Mouse (Mus musculus) neural tube, embryonic 11.5 days (tissue): ENCODE results near the gene Hs2st1. TPM values are rescaled to one million over a fixed set of nuclear protein-coding genes. Genes with fewer than 3 reads are reported as not detected.
A peak's percentile ranks its signal among the peaks of the same experiment; 100 is the strongest.

ENCODE experiments used
- ATAC-seq: fragments of 200-750 bp; cut with Nextera tagmentation; 2 replicates; pipeline ENCODE4 v1.8.0; 2017; ENCODE audit warnings: moderate number of reproducible peaks, mild to moderate bottlenecking, moderate TSS enrichment, moderate library complexity; ENCODE audit not compliant: insufficient read depth, low FRiP score, low TSS enrichment
- DNase-seq: peaks from one replicate; pipeline ENCODE4 v3.0.0-alpha.2; 2015; ENCODE audit warnings: low spot score
- H3K27ac ChIP-seq: fragments of 300-500 bp; sonication (generic); 2 replicates; pipeline ENCODE4 v1.5.1; 2014; ENCODE audit warnings: low read depth, mild to moderate bottlenecking, low read length
- H3K27me3 ChIP-seq: fragments of 300-500 bp; sonication (generic); 2 replicates; pipeline ENCODE4 v1.6.1; 2014; ENCODE audit warnings: mild to moderate bottlenecking, low read length, mixed read lengths; ENCODE audit not compliant: control insufficient read depth, insufficient read depth
- H3K36me3 ChIP-seq: fragments of 300-500 bp; sonication (generic); 2 replicates; pipeline ENCODE4 v1.6.1; 2014; ENCODE audit warnings: mild to moderate bottlenecking, low read length, moderate library complexity, mixed read lengths; ENCODE audit not compliant: control insufficient read depth, insufficient read depth
- H3K4me1 ChIP-seq: fragments of 300-500 bp; sonication (generic); 2 replicates; pipeline ENCODE4 v1.6.1; 2014; ENCODE audit warnings: low read length, mixed read lengths; ENCODE audit not compliant: control insufficient read depth, insufficient read depth
- H3K4me2 ChIP-seq: fragments of 300-500 bp; sonication (generic); 2 replicates; pipeline ENCODE4 v1.6.1; 2014; ENCODE audit warnings: low read depth, mild to moderate bottlenecking, moderate library complexity
- H3K4me3 ChIP-seq: fragments of 300-500 bp; sonication (generic); 2 replicates; pipeline ENCODE4 v1.5.1; 2014; ENCODE audit warnings: low read depth, low read length
- H3K9ac ChIP-seq: fragments of 300-500 bp; sonication (generic); 2 replicates; pipeline ENCODE4 v1.6.1; 2014; ENCODE audit warnings: mild to moderate bottlenecking, low read length
- H3K9me3 ChIP-seq: fragments of 300-500 bp; sonication (generic); 2 replicates; pipeline ENCODE4 v1.6.1; 2016; ENCODE audit warnings: low read length; ENCODE audit not compliant: control insufficient read depth
- WGBS: fragments of 180-500 bp; shearing (Covaris S2); extraction: QIAGEN DNeasy Blood & Tissue Kit; methylation state at CpG from one replicate; pipeline ENCODE4 v1.1.7; 2014; 5-methylcytosine and 5-hydroxymethylcytosine counted together
- polyA plus RNA-seq: library from polyadenylated mRNA; unstranded; fragments of >200 nt; fragmentation: Nextera tagmentation; extraction: Ambion mirVana; gene quantifications from 2 replicates; pipeline ENCODE4 v1.2.1, GENCODE M21; 2014

The Hs2st1 gene
- polyA plus RNA-seq, 1 experiment from 2014 or later = 18.1 TPM

GRCm38 (mm10) chr3:144480595-144480994 lies 89.4 kb downstream of the Hs2st1 start:
- no peaks in the 10 kb centered on the region for H3K36me3 ChIP-seq
- no peaks in the 10 kb centered on the region for H3K27me3 ChIP-seq
- no peak overlapping the region for H3K9ac ChIP-seq
- no peaks in the 10 kb centered on the region for H3K4me1 ChIP-seq
- H3K27ac ChIP-seq = no peak overlapping the region
- no peaks in the 10 kb centered on the region for H3K9me3 ChIP-seq
- no peak overlapping the region for H3K4me3 ChIP-seq
- no peak overlapping the region for H3K4me2 ChIP-seq
- ATAC-seq (no peak), DNase-seq (no peak)
- WGBS = 77% methylated on average over 5 of the region's 5 CpGs

- Histone ChIP-seq H3K4me2 (no peak overlapping the region), H3K9me3 (no peaks in the 10 kb centered on the region), H3K4me3 (no peak overlapping the region), H3K4me1 (no peaks in the 10 kb centered on the region), H3K9ac (no peak overlapping the region), H3K27me3 (no peaks in the 10 kb centered on the region), H3K27ac (no peak overlapping the region), H3K36me3 (no peaks in the 10 kb centered on the region)
- DNase-seq (no peak), ATAC-seq (no peak)
- 90% methylated on average over 7 of the region's 7 CpGs for WGBS
Observed at GRCm38 (mm10) chr3:144478427-144478794, 91.6 kb downstream of the Hs2st1 start.

- H3K4me2 ChIP-seq = no peak overlapping the region
- H3K9ac ChIP-seq = no peak overlapping the region
- WGBS = 93% methylated on average over 12 of the region's 12 CpGs
- no peaks in the 10 kb centered on the region for H3K9me3 ChIP-seq
- H3K4me3 ChIP-seq = no peak overlapping the region
- no peaks in the 10 kb centered on the region for H3K27me3 ChIP-seq
- ATAC-seq = no peak
- DNase-seq = no peak
- no peaks in the 10 kb centered on the region for H3K4me1 ChIP-seq
- H3K36me3 ChIP-seq = no peaks in the 10 kb centered on the region
- H3K27ac ChIP-seq = no peak overlapping the region
Observed at GRCm38 (mm10) chr3:144477707-144478426, 92.1 kb downstream of the Hs2st1 start.

- DNase-seq = no peak
- 93% methylated on average over 5 of the region's 5 CpGs for WGBS
- no peaks in the 10 kb centered on the region for H3K4me1 ChIP-seq
- H3K4me2 ChIP-seq = no peak overlapping the region
- H3K9me3 ChIP-seq = no peaks in the 10 kb centered on the region
- H3K36me3 ChIP-seq = no peaks in the 10 kb centered on the region
- no peak overlapping the region for H3K27ac ChIP-seq
- no peaks in the 10 kb centered on the region for H3K27me3 ChIP-seq
- no peak overlapping the region for H3K4me3 ChIP-seq
- no peak for ATAC-seq
- no peak overlapping the region for H3K9ac ChIP-seq
Observed at GRCm38 (mm10) chr3:144475891-144476290, 94.1 kb downstream of the Hs2st1 start.

- ATAC-seq = no peak
- 87% methylated on average over 5 of the region's 5 CpGs for WGBS
- H3K27ac ChIP-seq = no peak overlapping the region
Observed at GRCm38 (mm10) chr3:144474726-144475125, 95.3 kb downstream of the Hs2st1 start.

GRCm38 (mm10) chr3:144471954-144472353 lies 98.0 kb downstream of the Hs2st1 start:
- H3K27ac ChIP-seq = no peak overlapping the region
- DNase-seq (no peak), ATAC-seq (no peak)
- H3K27me3 ChIP-seq = no peaks in the 10 kb centered on the region
- no peak overlapping the region for H3K4me2 ChIP-seq
- no peak overlapping the region for H3K4me3 ChIP-seq
- no peaks in the 10 kb centered on the region for H3K4me1 ChIP-seq
- 78% methylated on average over 3 of the region's 3 CpGs for WGBS
- no peak overlapping the region for H3K9ac ChIP-seq
- H3K36me3 ChIP-seq = no peaks in the 10 kb centered on the region
- no peaks in the 10 kb centered on the region for H3K9me3 ChIP-seq

More at GRCm38 (mm10) chr3:144474726-144475125, 95.3 kb downstream of the Hs2st1 start:
- H3K36me3 ChIP-seq = no peaks in the 10 kb centered on the region
- no peaks in the 10 kb centered on the region for H3K27me3 ChIP-seq
- no peak overlapping the region for H3K4me2 ChIP-seq
- no peak overlapping the region for H3K9ac ChIP-seq
- DNase-seq = no peak
- no peak overlapping the region for H3K4me3 ChIP-seq
- no peaks in the 10 kb centered on the region for H3K4me1 ChIP-seq
- no peaks in the 10 kb centered on the region for H3K9me3 ChIP-seq

- H3K36me3 ChIP-seq = no peaks in the 10 kb centered on the region
- H3K27me3 ChIP-seq = no peaks in the 10 kb centered on the region
- ATAC-seq (no peak), DNase-seq (no peak)
- no peak overlapping the region for H3K4me2 ChIP-seq
- whole genome bisulfite sequencing = 69% methylated on average over 14 of the region's 14 CpGs
- H3K9ac ChIP-seq = no peak overlapping the region
- H3K27ac ChIP-seq = no peak overlapping the region
- no peaks in the 10 kb centered on the region for H3K4me1 ChIP-seq
- H3K9me3 ChIP-seq = no peaks in the 10 kb centered on the region
- H3K4me3 ChIP-seq = no peak overlapping the region
Observed at GRCm38 (mm10) chr3:144470901-144471300, 99.1 kb downstream of the Hs2st1 start.

GRCm38 (mm10) chr3:144467521-144467920 lies 102.5 kb downstream of the Hs2st1 start:
- WGBS = 79% methylated on average over 10 of the region's 10 CpGs
- Histone ChIP-seq H3K4me1 (no peaks in the 10 kb centered on the region), H3K27ac (no peak overlapping the region), H3K4me2 (no peak overlapping the region), H3K9ac (no peak overlapping the region), H3K4me3 (no peak overlapping the region), H3K36me3 (no peaks in the 10 kb centered on the region), H3K9me3 (no peaks in the 10 kb centered on the region), H3K27me3 (no peaks in the 10 kb centered on the region)
- ATAC-seq (0 out of 2 replicates have a peak, but pooled peaks have one; percentile 7), DNase-seq (no peak)

GRCm38 (mm10) chr3:144466108-144466678 lies 103.8 kb downstream of the Hs2st1 start:
- ATAC-seq (no peak), DNase-seq (no peak)
- H3K9me3 ChIP-seq = no peaks in the 10 kb centered on the region
- H3K4me3 ChIP-seq = no peak overlapping the region
- H3K9ac ChIP-seq = no peak overlapping the region
- H3K4me1 ChIP-seq = no peaks in the 10 kb centered on the region
- no peaks in the 10 kb centered on the region for H3K27me3 ChIP-seq
- H3K27ac ChIP-seq = no peak overlapping the region
- no peaks in the 10 kb centered on the region for H3K36me3 ChIP-seq
- 91% methylated on average over 8 of the region's 8 CpGs for WGBS
- H3K4me2 ChIP-seq = no peak overlapping the region
